Mouse (Mus musculus) frontal cortex, postnatal 25 days (tissue): Measurements from ENCODE around the gene Sgo2a.
"Not testable (repeated sequence)": the region's sequence is repeated elsewhere in the genome, so short reads cannot be mapped to it uniquely, and the experiment has no call there.

Experiments
- DNase-seq, 2 experiments: peaks; one replicate each; pipeline ENCODE4 v3.0.0; 2022; ENCODE audit warnings: low spot score in 2 of 2

Sgo2a gene

GRCm38 (mm10) chr1:58031160-58031769, 35.5 kb downstream of the Sgo2a start:
- no peak for DNase-seq

GRCm38 (mm10) chr1:58037306-58037705, 41.5 kb downstream of the Sgo2a start:
- DNase-seq = not testable (repeated sequence)

GRCm38 (mm10) chr1:58045076-58045475, 49.3 kb downstream of the Sgo2a start:
- no peak for DNase-seq

GRCm38 (mm10) chr1:58045546-58045945, 49.8 kb downstream of the Sgo2a start:
- no peak for DNase-seq

GRCm38 (mm10) chr1:58046721-58047290, 51.0 kb downstream of the Sgo2a start:
- DNase-seq = no peak

- DNase-seq = no peak
Observed at GRCm38 (mm10) chr1:58049126-58049525, 53.4 kb downstream of the Sgo2a start.

- no peak for DNase-seq
Observed at GRCm38 (mm10) chr1:58055598-58055997, 59.8 kb downstream of the Sgo2a start.

- DNase-seq = no peak
Observed at GRCm38 (mm10) chr1:58056074-58056807, 60.5 kb downstream of the Sgo2a start.

- no peak for DNase-seq
Observed at GRCm38 (mm10) chr1:58056939-58057338, 61.2 kb downstream of the Sgo2a start.

- DNase-seq = no peak
Observed at GRCm38 (mm10) chr1:58058846-58059245, 63.1 kb downstream of the Sgo2a start.

- no peak for DNase-seq
Observed at GRCm38 (mm10) chr1:58062131-58062530, 66.4 kb downstream of the Sgo2a start.

GRCm38 (mm10) chr1:58065151-58065550, 69.4 kb downstream of the Sgo2a start:
- no peak for DNase-seq

GRCm38 (mm10) chr1:58065606-58066005, 69.8 kb downstream of the Sgo2a start:
- no peak for DNase-seq

- DNase-seq = no peak
Observed at GRCm38 (mm10) chr1:58069181-58069580, 73.4 kb downstream of the Sgo2a start.

- no peak for DNase-seq
Observed at GRCm38 (mm10) chr1:58070091-58070490, 74.3 kb downstream of the Sgo2a start.

- DNase-seq = no peak
Observed at GRCm38 (mm10) chr1:58071006-58071405, 75.2 kb downstream of the Sgo2a start.

- no peak for DNase-seq
Observed at GRCm38 (mm10) chr1:58071509-58071908, 75.7 kb downstream of the Sgo2a start.

- DNase-seq = no peak
Observed at GRCm38 (mm10) chr1:58072416-58072815, 76.6 kb downstream of the Sgo2a start.

GRCm38 (mm10) chr1:58072991-58073730, 77.4 kb downstream of the Sgo2a start:
- DNase-seq = no peak

- no peak for DNase-seq
Observed at GRCm38 (mm10) chr1:58074266-58074665, 78.5 kb downstream of the Sgo2a start.
